Mouse (Mus musculus): ENCODE data around the gene Sart1.
"Not testable (repeated sequence)": the region's sequence is repeated elsewhere in the genome, so short reads cannot be mapped to it uniquely, and the experiment has no call there.

Sart1 gene

GRCm38 (mm10) chr19:5370932-5371331 is 17.6 kb downstream of the Sart1 start:
- DNase-seq (ENCODE audit: low spot score in 2 of 2), result no peak

GRCm38 (mm10) chr19:5367455-5367854 is 21.0 kb downstream of the Sart1 start:
- DNase-seq (ENCODE audit: low spot score in 2 of 2), result no peak

DNA sequence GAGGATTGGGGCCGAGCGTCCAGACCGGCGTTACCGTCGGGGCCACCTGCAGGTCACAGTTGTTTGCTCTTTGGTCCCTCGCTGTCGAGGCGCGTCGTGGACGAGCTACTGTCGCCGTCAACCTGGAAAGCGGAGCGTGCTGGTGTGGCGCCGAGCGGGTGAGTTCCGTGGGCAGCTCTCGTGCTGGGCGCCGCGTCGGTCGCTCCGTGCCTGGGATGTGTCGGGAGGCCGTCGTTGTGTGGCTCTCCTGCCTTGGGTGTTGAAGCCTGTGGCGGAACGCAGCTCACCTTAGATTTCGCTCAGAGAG is 21.5 kb downstream of the Sart1 start, which contains the start of gene Banf1:
TSS of gene Banf1 (minus strand) at position 116 of the 307 bp plus-strand sequence.
- DNase-seq (ENCODE audit: low spot score in 2 of 2), result no peak

DNA sequence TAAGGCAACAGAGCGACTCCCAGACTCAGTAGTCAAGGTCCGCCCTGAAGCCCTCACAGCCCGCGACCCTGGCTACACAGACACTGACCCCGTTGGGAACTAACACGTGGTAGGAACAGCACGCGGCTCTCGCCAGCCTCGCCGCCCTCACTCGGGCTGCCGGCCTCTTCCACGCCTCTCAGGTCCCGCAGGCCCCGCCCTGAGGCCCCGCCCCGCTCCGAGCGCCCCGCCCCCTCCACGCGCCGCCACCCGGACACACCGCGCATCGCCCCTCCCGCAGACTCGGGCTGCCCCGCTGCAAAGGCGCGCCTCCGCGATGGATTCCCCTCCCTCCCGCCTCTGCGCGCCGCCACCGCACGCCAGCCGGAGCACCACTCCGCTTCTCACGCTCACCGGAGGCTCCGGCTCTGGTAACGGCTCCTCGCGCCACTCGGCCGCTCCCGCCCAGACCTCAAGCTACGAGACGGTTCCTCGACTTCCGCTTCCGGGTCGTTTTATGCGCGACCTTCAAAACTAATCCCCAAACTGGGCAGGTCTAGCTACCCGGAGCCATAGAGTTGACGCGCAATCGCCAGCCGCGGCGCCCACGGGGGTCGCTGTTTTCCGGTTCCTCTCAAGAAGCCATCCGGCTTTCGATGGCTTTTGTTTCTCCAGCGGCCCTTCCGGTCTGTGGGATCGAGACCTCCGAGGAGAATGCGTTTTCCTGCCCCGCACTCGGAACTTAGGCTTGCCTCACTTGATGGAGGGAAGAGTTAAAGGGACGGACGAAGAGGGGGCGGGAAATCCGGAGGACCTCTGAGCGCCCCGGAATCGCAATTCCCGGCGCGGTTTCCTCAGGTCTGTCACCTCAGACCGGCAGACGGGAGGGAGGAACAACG is 22.1 kb downstream of the Sart1 start, which contains the start of gene Eif1ad:
TSS of gene Eif1ad (plus strand) at position 567 of the 878 bp plus-strand sequence.
- DNase-seq (ENCODE audit: low spot score in 2 of 2), result peak; percentile 83 to 96

DNA sequence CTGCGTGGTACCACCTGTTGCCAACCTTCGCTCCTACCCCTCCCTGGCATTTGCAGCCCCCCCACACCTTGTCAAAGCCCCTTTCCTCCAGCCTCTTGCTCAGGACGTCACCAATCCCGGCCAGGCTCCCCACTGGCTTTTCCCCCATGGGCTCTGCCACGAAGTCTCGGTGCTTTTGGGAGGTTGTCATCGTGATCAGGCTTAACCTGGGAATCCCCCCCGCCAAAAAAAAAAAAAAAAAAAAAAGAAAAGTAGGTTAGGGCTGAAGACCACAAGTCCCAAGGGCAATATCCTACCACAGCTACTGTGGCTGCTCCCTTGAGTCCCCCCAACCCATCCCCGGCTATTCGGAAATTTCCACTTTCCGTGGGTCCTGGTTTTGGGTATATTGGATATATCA is 22.8 kb downstream of the Sart1 start:
- DNase-seq (ENCODE audit: low spot score in 2 of 2), result no peak

- no peak for DNase-seq (ENCODE audit: low spot score in 2 of 2)
Observed at GRCm38 (mm10) chr19:5364124-5364523, 24.4 kb downstream of the Sart1 start.

- DNase-seq (ENCODE audit: low spot score in 2 of 2), result no peak
Observed at GRCm38 (mm10) chr19:5362186-5362585, 26.3 kb downstream of the Sart1 start.

DNA sequence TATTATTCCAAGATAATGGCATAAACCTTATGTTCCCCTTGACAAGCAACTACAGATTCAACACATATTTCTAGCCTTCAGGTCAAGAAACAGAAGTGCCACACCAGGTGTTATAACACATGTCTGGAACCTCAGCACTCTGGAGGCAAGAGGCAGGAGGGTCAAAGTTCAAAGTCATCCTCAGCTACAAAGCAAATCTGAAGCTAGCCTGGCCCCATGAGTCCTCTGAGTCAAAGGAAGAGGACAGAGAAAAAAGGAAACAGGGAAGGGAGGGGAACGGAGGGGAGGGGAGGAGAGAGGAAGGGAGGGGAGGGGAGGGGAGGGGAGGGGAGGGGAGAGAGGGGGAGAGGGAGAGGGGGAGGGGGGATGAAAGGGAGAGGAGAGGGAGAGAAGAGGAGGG is 32.4 kb downstream of the Sart1 start:
- no peak for DNase-seq (ENCODE audit: low spot score in 2 of 2)

GRCm38 (mm10) chr19:5353609-5354008 is 34.9 kb downstream of the Sart1 start:
- DNase-seq (ENCODE audit: low spot score in 2 of 2), result no peak

GRCm38 (mm10) chr19:5349502-5349873 is 39.0 kb downstream of the Sart1 start, which contains the start of gene Cst6:
Cst6 (minus strand) TSS chr19:5349574.
- not testable (repeated sequence) for DNase-seq (ENCODE audit: low spot score in 2 of 2)

- DNase-seq (ENCODE audit: low spot score in 2 of 2), result peak in 1 of 2 experiments; percentile 31
Observed at GRCm38 (mm10) chr19:5348526-5349501, 39.7 kb downstream of the Sart1 start.

GRCm38 (mm10) chr19:5348064-5348463 is 40.4 kb downstream of the Sart1 start:
- no peak for DNase-seq (ENCODE audit: low spot score in 2 of 2)

DNA sequence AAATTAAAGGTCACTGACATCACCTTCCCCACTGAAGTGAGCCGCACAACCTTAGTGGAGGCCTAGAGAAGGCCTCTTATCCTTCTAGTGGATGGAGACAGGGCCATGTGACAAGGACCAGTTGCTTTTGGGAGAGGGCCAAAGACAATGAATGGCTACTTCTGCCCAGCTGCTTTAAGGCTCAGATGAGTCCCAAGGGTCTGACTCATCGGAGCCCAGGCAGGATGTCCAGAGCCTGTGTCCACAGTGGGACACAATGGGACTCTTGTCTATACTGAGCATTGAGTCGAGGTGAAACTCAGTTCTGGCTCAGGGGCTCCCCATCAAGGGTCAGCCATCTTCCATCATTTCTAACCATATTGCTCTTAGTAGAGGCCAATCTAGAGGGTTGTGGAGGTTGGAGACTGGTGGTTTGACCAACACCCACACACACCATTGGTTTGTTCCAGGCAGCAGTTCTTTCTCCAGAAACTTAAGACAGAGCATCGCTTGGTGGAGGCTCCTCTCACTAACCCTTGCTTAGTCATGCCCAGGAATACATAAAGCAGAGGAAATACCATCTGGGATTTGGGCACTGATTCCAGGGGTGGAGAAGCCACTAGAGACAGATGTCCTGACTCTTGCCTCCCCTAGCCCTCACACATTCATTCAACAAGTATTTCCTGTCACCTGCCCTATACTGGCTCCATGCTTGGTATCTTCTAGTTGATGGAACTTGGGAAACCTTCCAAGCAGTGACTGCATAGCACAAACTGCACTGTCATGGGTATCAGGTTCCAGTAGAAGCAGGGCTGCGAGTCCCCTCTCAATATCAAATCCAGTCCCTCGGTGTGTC is 43.0 kb downstream of the Sart1 start:
- no peak for DNase-seq (ENCODE audit: low spot score in 2 of 2)

GRCm38 (mm10) chr19:5341360-5341759 is 47.1 kb downstream of the Sart1 start:
- DNase-seq (ENCODE audit: low spot score in 2 of 2), result no peak

GRCm38 (mm10) chr19:5337975-5338374 is 50.5 kb downstream of the Sart1 start:
- peak; percentile 31 to 72 for DNase-seq (ENCODE audit: low spot score in 2 of 2)

DNA sequence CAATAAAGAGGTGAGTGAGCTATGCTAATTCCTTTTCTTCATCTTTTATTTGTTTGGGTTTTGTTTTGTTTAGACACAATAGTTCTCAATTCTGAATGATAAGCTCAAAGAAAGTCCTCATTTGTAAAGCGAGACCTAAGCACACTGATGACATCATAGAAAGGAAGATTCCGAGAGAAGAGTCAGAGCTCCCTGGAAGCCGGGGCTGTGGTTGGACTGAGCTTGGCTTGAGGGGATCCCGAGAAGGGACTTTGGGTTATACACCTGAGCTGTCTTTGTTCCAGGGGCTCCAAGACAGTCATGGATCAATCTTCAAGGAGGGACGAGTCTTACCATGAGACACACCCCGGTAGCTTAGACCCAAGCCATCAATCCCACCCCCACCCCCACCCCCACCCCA is 53.1 kb downstream of the Sart1 start, which contains the start of gene Catsper1:
TSS of gene Catsper1 (plus strand) at position 301 of the 400 bp plus-strand sequence.
- no peak for DNase-seq (ENCODE audit: low spot score in 2 of 2)

DNA sequence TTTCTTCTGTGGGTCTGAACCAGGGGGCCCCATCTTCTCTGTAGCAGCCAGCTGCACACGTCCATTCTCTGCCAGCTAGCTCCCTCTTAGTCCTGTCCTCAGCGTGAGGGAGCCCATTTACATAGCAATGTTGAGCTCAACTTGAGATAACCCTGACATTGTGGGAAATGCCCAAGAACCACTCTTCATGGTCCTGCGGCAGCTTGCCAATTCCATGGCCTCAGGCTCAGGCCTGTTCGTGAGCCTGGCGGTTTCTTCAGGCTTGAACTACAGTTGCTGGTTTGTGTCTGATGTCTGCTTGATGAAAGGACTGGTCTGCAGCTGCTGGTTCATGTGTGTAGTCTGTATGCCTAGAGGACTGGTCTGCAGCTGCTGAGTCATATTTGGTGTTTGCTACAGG is 53.8 kb downstream of the Sart1 start:
- no peak for DNase-seq (ENCODE audit: low spot score in 2 of 2)

- DNase-seq (ENCODE audit: low spot score in 2 of 2), result no peak
Observed at GRCm38 (mm10) chr19:5327970-5328369, 60.5 kb downstream of the Sart1 start.
